Mouse (Mus musculus) CH12.LX (cell line): ENCODE measurements around the gene Nos1. TPM values are rescaled to one million over a fixed set of nuclear protein-coding genes. Genes with fewer than 3 reads are reported as not detected.

Experiments used
- DNase-seq: peaks from one replicate; pipeline ENCODE4 v3.0.0-alpha.2; 2013; ENCODE audit errors: extremely low read depth
- H3K27ac ChIP-seq: 2 replicates; pipeline ENCODE4 v1.5.1; 2012; ENCODE audit warnings: low read depth, mild to moderate bottlenecking, control low read depth, moderate library complexity; ENCODE audit not compliant: insufficient read depth
- H3K27me3 ChIP-seq: replicated peaks from 2 replicates; pipeline ENCODE3; 2012; ENCODE audit warnings: inconsistent platforms
- H3K36me3 ChIP-seq, 2 experiments: replicated peaks in 1 of 2; 2 replicates each; pipeline versions ENCODE3 to v1.6.1; 2012; ENCODE audit warnings: inconsistent platforms in 1 of 2, low read length in 1 of 2, mild to moderate bottlenecking in 1 of 2, mixed read lengths in 1 of 2, moderate library complexity in 1 of 2; ENCODE audit not compliant: control insufficient read depth in 1 of 2, insufficient read depth in 1 of 2
- H3K4me1 ChIP-seq, 2 experiments: 2 replicates each; pipeline ENCODE4 v1.6.1; 2012; ENCODE audit warnings: inconsistent platforms in 1 of 2, moderate library complexity in 1 of 2; ENCODE audit not compliant: insufficient read depth in 2 of 2, control insufficient read depth in 1 of 2
- H3K4me2 ChIP-seq: 2 replicates; pipeline ENCODE4 v1.6.1; 2012; ENCODE audit warnings: low read depth, mild to moderate bottlenecking, control low read depth; ENCODE audit not compliant: poor library complexity, insufficient read depth, severe bottlenecking
- H3K4me3 ChIP-seq, 3 experiments: fragments of 150-350 bp in 1 of 3; sonication (generic) in 1 of 3; replicated peaks in 1 of 3; 2 replicates each; pipeline versions ENCODE3 to v1.5.1; 2011 to 2012; ENCODE audit warnings: low read depth in 2 of 3, low read length in 2 of 3, mild to moderate bottlenecking in 2 of 3, moderate library complexity in 2 of 3, control low read depth in 1 of 3, improper control_type of control experiment in 1 of 3, inconsistent platforms in 1 of 3, mixed read lengths in 1 of 3; ENCODE audit not compliant: poor library complexity in 1 of 3
- H3K79me2 ChIP-seq: replicated peaks from 2 replicates; pipeline ENCODE4 v1.6.1; 2012; ENCODE audit warnings: mild to moderate bottlenecking, moderate library complexity; ENCODE audit not compliant: control insufficient read depth, poor library complexity, insufficient read depth, severe bottlenecking; ENCODE audit errors: extremely low read depth
- H3K9ac ChIP-seq: 2 replicates; pipeline ENCODE4 v1.6.1; 2012; ENCODE audit warnings: low read depth, mild to moderate bottlenecking, control low read depth, moderate library complexity; ENCODE audit not compliant: insufficient read depth
- H3K9me3 ChIP-seq: replicated peaks from 2 replicates; pipeline ENCODE3; 2012; ENCODE audit warnings: low read length, inconsistent platforms, mixed read lengths
- BHLHE40 ChIP-seq: IDR thresholded peaks from 2 replicates; pipeline ENCODE4 v1.6.1; 2011; ENCODE audit warnings: mild to moderate bottlenecking, low read depth, low read length, improper control_type of control experiment
- CHD2 ChIP-seq: IDR thresholded peaks from 2 replicates; pipeline ENCODE4 v1.6.1; 2011; ENCODE audit warnings: low read length, improper control_type of control experiment
- E2F4 ChIP-seq: IDR thresholded peaks from 2 replicates; pipeline ENCODE4 v1.6.1; 2011; ENCODE audit warnings: low read depth, low read length, improper control_type of control experiment; ENCODE audit not compliant: insufficient replicate concordance
- ELF1 ChIP-seq: IDR thresholded peaks from 2 replicates; pipeline ENCODE4 v1.6.1; 2014; ENCODE audit warnings: low read depth, mild to moderate bottlenecking, inconsistent platforms, low read length, improper control_type of control experiment
- EP300 ChIP-seq: IDR thresholded peaks from 2 replicates; pipeline ENCODE4 v1.6.1; 2011; ENCODE audit warnings: low read length, improper control_type of control experiment
- ETS1 ChIP-seq: conservative IDR thresholded peaks from 2 replicates; pipeline ENCODE4 v1.6.1; 2012; ENCODE audit warnings: low read depth, mild to moderate bottlenecking, inconsistent platforms, low read length, improper control_type of control experiment, moderate library complexity
- GABPA ChIP-seq: IDR thresholded peaks from 2 replicates; pipeline ENCODE4 v1.6.1; 2012; ENCODE audit warnings: low read depth, low read length, improper control_type of control experiment, inconsistent platforms; ENCODE audit not compliant: insufficient replicate concordance
- HCFC1 ChIP-seq: IDR thresholded peaks from 2 replicates; pipeline ENCODE4 v1.6.1; 2012; ENCODE audit warnings: low read depth, mild to moderate bottlenecking, inconsistent platforms, low read length, improper control_type of control experiment
- JUN ChIP-seq: IDR thresholded peaks from 2 replicates; pipeline ENCODE4 v1.6.1; 2011; ENCODE audit warnings: low read depth, mild to moderate bottlenecking, low read length, improper control_type of control experiment, moderate library complexity; ENCODE audit not compliant: insufficient read depth
- MXI1 ChIP-seq: IDR thresholded peaks from 2 replicates; pipeline ENCODE4 v1.6.1; 2011; ENCODE audit warnings: mild to moderate bottlenecking, low read depth, low read length, improper control_type of control experiment
- NELFE ChIP-seq: IDR thresholded peaks from 2 replicates; pipeline ENCODE4 v1.6.1; 2011; ENCODE audit warnings: low read depth, low read length, improper control_type of control experiment
- NRF1 ChIP-seq: IDR thresholded peaks from 2 replicates; pipeline ENCODE4 v1.6.1; 2014; ENCODE audit warnings: low read depth, mild to moderate bottlenecking, inconsistent platforms, low read length, improper control_type of control experiment, moderate library complexity
- PAX5 ChIP-seq: IDR thresholded peaks from 2 replicates; pipeline ENCODE4 v1.6.1; 2012; ENCODE audit warnings: low read length, inconsistent platforms, mixed read lengths
- POLR2A ChIP-seq: IDR thresholded peaks from 2 replicates; pipeline ENCODE4 v1.6.1; 2011; ENCODE audit warnings: low read depth, mild to moderate bottlenecking, improper control_type of control experiment, low read length
- POLR2AphosphoS2 ChIP-seq: IDR thresholded peaks from 2 replicates; pipeline ENCODE4 v1.6.1; 2011; ENCODE audit warnings: low read depth, low read length, improper control_type of control experiment
- RAD21 ChIP-seq: IDR thresholded peaks from 2 replicates; pipeline ENCODE4 v1.6.1; 2011; ENCODE audit warnings: low read depth, mild to moderate bottlenecking, low read length, improper control_type of control experiment, moderate library complexity
- RCOR1 ChIP-seq: conservative IDR thresholded peaks from 2 replicates; pipeline ENCODE4 v1.6.1; 2012; ENCODE audit warnings: low read depth, mild to moderate bottlenecking, inconsistent platforms, low read length, improper control_type of control experiment
- SIN3A ChIP-seq: IDR thresholded peaks from 2 replicates; pipeline ENCODE4 v1.6.1; 2012; ENCODE audit warnings: low read length, improper control_type of control experiment, inconsistent platforms
- SMC3 ChIP-seq: IDR thresholded peaks from 2 replicates; pipeline ENCODE4 v1.6.1; 2011; ENCODE audit warnings: low read depth, low read length, improper control_type of control experiment
- TBP ChIP-seq: conservative IDR thresholded peaks from 2 replicates; pipeline ENCODE4 v1.6.1; 2011; ENCODE audit warnings: low read depth, low read length, improper control_type of control experiment
- UBTF ChIP-seq: IDR thresholded peaks from 2 replicates; pipeline ENCODE4 v1.6.1; 2012; ENCODE audit warnings: low read depth, mild to moderate bottlenecking, inconsistent platforms, low read length, improper control_type of control experiment, moderate library complexity
- ZC3H11A ChIP-seq: IDR thresholded peaks from 2 replicates; pipeline ENCODE4 v1.6.1; 2012; ENCODE audit warnings: low read depth, mild to moderate bottlenecking, inconsistent platforms, low read length, improper control_type of control experiment
- ZKSCAN1 ChIP-seq: IDR thresholded peaks from 2 replicates; pipeline ENCODE4 v1.6.1; 2012; ENCODE audit warnings: low read depth, inconsistent platforms, low read length, improper control_type of control experiment, borderline replicate concordance
- ZMIZ1 ChIP-seq: IDR thresholded peaks from 2 replicates; pipeline ENCODE4 v1.6.1; 2012; ENCODE audit warnings: low read depth, mild to moderate bottlenecking, inconsistent platforms, low read length, improper control_type of control experiment
- ZNF384 ChIP-seq: IDR thresholded peaks from 2 replicates; pipeline ENCODE4 v1.6.1; 2012; ENCODE audit warnings: low read depth, low read length, improper control_type of control experiment, inconsistent platforms
- dilution Hi-C: fragments of 300-500 bp; cut with MboI; formaldehyde crosslinking; loops from 2 replicates; pipeline ENCODE4 v1.14.3; 2020; ENCODE audit warnings: low sequenced_read_pairs; ENCODE audit not compliant: extremely low pct_unique_long_range_greater_than_20kb, extremely low pct_ligation_motif_present
- in situ Hi-C: fragments of 300-500 bp; cut with MboI; formaldehyde crosslinking; loops from 3 replicates; pipeline ENCODE4 v1.14.3; 2019; ENCODE audit warnings: low sequenced_read_pairs, low pct_ligation_motif_present, low pct_unique_long_range_greater_than_20kb, mixed read lengths
- polyA plus RNA-seq: library from polyadenylated mRNA; unstranded; fragments of >175 nt; gene quantifications from 2 replicates; pipeline ENCODE4 v1.2.1, GENCODE M21; 2012; ENCODE audit warnings: low read depth; ENCODE audit not compliant: insufficient read length
- total RNA-seq, 2 experiments: library from RNA; depleted of rRNA; stranded (reverse); fragments of 300-350 nt in 1 of 2; fragments of >200 nt in 1 of 2; gene quantifications; 2 replicates each; pipeline ENCODE4 v1.2.3; 2012 to 2014

Gene Nos1
- total and polyA plus RNA-seq, 3 experiments = 2.4 to 17.0 (median 5.6) TPM

DNA sequence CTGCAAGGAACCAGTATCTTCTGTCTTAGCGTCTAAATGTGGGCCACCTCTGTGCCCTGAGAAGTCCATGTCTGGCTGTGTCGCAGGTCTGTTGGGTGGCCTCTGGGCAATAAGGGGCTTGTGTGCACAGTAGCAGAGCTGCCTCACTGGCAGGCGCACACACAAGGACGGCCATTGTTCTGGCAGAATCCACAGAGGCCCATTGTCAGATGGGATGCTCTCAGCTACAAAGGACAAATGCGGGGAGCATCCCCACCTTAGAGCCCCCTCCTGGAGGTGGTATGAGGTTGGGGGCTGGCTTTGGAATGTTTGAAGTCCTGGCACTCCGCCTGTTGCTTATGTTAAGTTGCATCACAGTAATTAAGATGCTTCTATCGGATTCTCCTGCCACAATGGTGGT, 218.2 kb downstream of the Nos1 start:
- no peaks in the 10 kb centered on the region for H3K4me1 ChIP-seq
- H3K27ac ChIP-seq = no peak overlapping the region
- TF ChIP-seq POLR2AphosphoS2 = no peak
- TF ChIP-seq SIN3A = no peak
- TF ChIP-seq ELF1 = no peak
- TF ChIP-seq E2F4 = no peak
- no peak for TF ChIP-seq NRF1
- no peak for TF ChIP-seq PAX5
- TF ChIP-seq SMC3 = no peak
- TF ChIP-seq ETS1 = no peak
- TF ChIP-seq UBTF = no peak
- no peak for TF ChIP-seq MXI1
- TF ChIP-seq EP300 = no peak
- TF ChIP-seq GABPA = no peak
- TF ChIP-seq JUN = no peak
- TF ChIP-seq RCOR1 = no peak
- no peak for TF ChIP-seq BHLHE40
- DNase-seq = no peak
- no peaks in the 10 kb centered on the region for H3K79me2 ChIP-seq
- no peak overlapping the region for H3K4me3 ChIP-seq
- no peaks in the 10 kb centered on the region for H3K9me3 ChIP-seq
- H3K36me3 ChIP-seq = peaks cover 83 to 98% of the 10 kb centered on the region in 2 experiments
- no peak overlapping the region for H3K9ac ChIP-seq
- in situ Hi-C loops = no loop called here
- dilution Hi-C loops = no loop called here
- H3K27me3 ChIP-seq = no peaks in the 10 kb centered on the region
- H3K4me2 ChIP-seq = no peak overlapping the region

DNA sequence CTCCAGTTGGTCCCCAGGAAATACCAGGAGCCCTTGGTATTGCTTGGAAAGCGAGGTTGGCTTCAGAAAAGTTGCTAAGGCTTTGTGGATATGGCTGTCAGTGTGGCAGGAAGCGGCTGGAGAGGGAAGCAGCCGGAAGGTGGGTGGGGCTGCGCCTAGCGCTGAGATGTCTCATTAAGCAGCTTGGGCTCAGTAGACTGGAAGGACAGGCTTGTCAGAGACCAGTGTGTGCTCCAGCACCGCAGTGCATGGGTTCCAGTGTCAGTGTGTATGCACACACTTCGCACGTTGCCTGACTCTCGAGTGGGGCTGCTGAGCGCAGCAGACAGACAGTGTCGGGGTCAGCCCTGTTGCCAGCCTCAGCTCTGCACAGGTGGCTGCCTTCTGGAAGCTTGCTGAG, 218.8 kb downstream of the Nos1 start:
- Histone ChIP-seq H3K79me2 (no peaks in the 10 kb centered on the region), H3K9me3 (no peaks in the 10 kb centered on the region), H3K4me1 (no peaks in the 10 kb centered on the region), H3K27me3 (no peaks in the 10 kb centered on the region), H3K4me3 (no peak overlapping the region), H3K4me2 (no peak overlapping the region), H3K27ac (no peak overlapping the region), H3K9ac (no peak overlapping the region), H3K36me3 (peaks cover 80 to 98% of the 10 kb centered on the region in 2 experiments)
- no peak for TF ChIP-seq POLR2AphosphoS2
- TF ChIP-seq RAD21 = no peak
- no peak for TF ChIP-seq PAX5
- no peak for TF ChIP-seq ETS1
- TF ChIP-seq ELF1 = no peak
- no peak for TF ChIP-seq JUN
- no peak for TF ChIP-seq HCFC1
- TF ChIP-seq RCOR1 = no peak
- no peak for TF ChIP-seq CHD2
- no peak for TF ChIP-seq ZMIZ1
- TF ChIP-seq POLR2A = no peak
- TF ChIP-seq NELFE = no peak
- no peak for TF ChIP-seq ZC3H11A
- no peak for TF ChIP-seq ZKSCAN1
- TF ChIP-seq TBP = no peak
- TF ChIP-seq ZNF384 = no peak
- DNase-seq = no peak
- in situ Hi-C loops = no loop called here
- dilution Hi-C loops = no loop called here
